Mouse (Mus musculus) urinary bladder, adult 18-20 months (tissue): ENCODE results near the gene Zfp184.

Source experiments
- DNase-seq, 2 experiments: peaks; one replicate each; pipeline ENCODE4 v3.0.0; 2022; ENCODE audit warnings: low spot score in 2 of 2, mixed read lengths in 2 of 2

Zfp184 gene

GRCm38 (mm10) chr13:21920681-21921233, 24.1 kb upstream of the Zfp184 start:
- no peak for DNase-seq

GRCm38 (mm10) chr13:21923417-21923816, 21.5 kb upstream of the Zfp184 start:
- DNase-seq, result no peak

- no peak for DNase-seq
Observed at GRCm38 (mm10) chr13:21924734-21925335, 20.1 kb upstream of the Zfp184 start.

- no peak for DNase-seq
Observed at GRCm38 (mm10) chr13:21930981-21931380, 13.9 kb upstream of the Zfp184 start.

- no peak for DNase-seq
Observed at GRCm38 (mm10) chr13:21931740-21932139, 13.2 kb upstream of the Zfp184 start.

GRCm38 (mm10) chr13:21933626-21934548, 11.0 kb upstream of the Zfp184 start:
- DNase-seq, result no peak

GRCm38 (mm10) chr13:21934982-21935791, 9.7 kb upstream of the Zfp184 start:
- DNase-seq, result peak in 1 of 2 experiments; percentile 21

- DNase-seq, result no peak
Observed at GRCm38 (mm10) chr13:21935833-21936232, 9.1 kb upstream of the Zfp184 start.

- no peak for DNase-seq
Observed at GRCm38 (mm10) chr13:21936968-21937367, 7.9 kb upstream of the Zfp184 start.

- peak; percentile 87 to 88 for DNase-seq
Observed at GRCm38 (mm10) chr13:21940213-21940612, 4.7 kb upstream of the Zfp184 start.

- DNase-seq, result peak; percentile 72 to 74
Observed at GRCm38 (mm10) chr13:21940811-21941321, 4.0 kb upstream of the Zfp184 start.

- DNase-seq, result no peak
Observed at GRCm38 (mm10) chr13:21943644-21944043, 1.2 kb upstream of the Zfp184 start.

GRCm38 (mm10) chr13:21944592-21944925, 335 bp upstream of the Zfp184 start:
- DNase-seq, result no peak

GRCm38 (mm10) chr13:21969269-21969668, 24.4 kb downstream of the Zfp184 start:
- DNase-seq, result no peak

- no peak for DNase-seq
Observed at GRCm38 (mm10) chr13:21969816-21970215, 24.9 kb downstream of the Zfp184 start.

- DNase-seq, result no peak
Observed at GRCm38 (mm10) chr13:21971641-21972040, 26.7 kb downstream of the Zfp184 start.

- peak; percentile 84 for DNase-seq
Observed at GRCm38 (mm10) chr13:21974221-21974725, 29.4 kb downstream of the Zfp184 start.

- peak; percentile 46 to 59 for DNase-seq
Observed at GRCm38 (mm10) chr13:21974726-21975473, 30.0 kb downstream of the Zfp184 start.

GRCm38 (mm10) chr13:21980981-21981802, 36.3 kb downstream of the Zfp184 start, which contains the start of gene Pom121l2:
Pom121l2 (plus strand) TSS chr13:21981194.
- DNase-seq, result peak; percentile 31 to 43

- no peak for DNase-seq
Observed at GRCm38 (mm10) chr13:21981803-21982193, 36.9 kb downstream of the Zfp184 start.
